Mouse (Mus musculus) heart, adult 18-20 months (tissue): ENCODE data around the gene Sec61a2. TPM values are rescaled to one million over a fixed set of nuclear protein-coding genes. Genes with fewer than 3 reads are reported as not detected.
A peak's percentile ranks its signal among the peaks of the same experiment; 100 is the strongest.

Experiments used
- DNase-seq, 2 experiments: peaks; one replicate each; pipeline ENCODE4 v3.0.0; 2021 to 2022; ENCODE audit warnings: mixed read lengths in 1 of 2
- long read RNA-seq, 2 experiments: library from polyadenylated mRNA; stranded (forward); transcript quantifications; one replicate each; pipeline ENCODE4 v2.0.0; 2021
- total RNA-seq, 2 experiments: library from RNA; stranded (reverse); gene quantifications; 2 replicates each; pipeline ENCODE4 v1.2.3; 2021

The Sec61a2 gene
- 10 to 100 TPM; 10.2 to 11.0 TPM for total RNA-seq
- long read RNA-seq, experiment 1, transcript Sec61a2-202 (12 exons, 2,448 nt): major isoform, 5 of 8 reads
- long read RNA-seq, experiment 1, partial matches to known transcripts: 1 of 8 reads
- long read RNA-seq, experiment 1, other reads (novel, unspliced or antisense): 1 of 8 reads
- long read RNA-seq, experiment 2, partial matches to known transcripts: 1 of 3 reads
- long read RNA-seq, experiment 2, other reads (novel, unspliced or antisense): 0 of 3 reads

- DNase-seq: peak; percentile 98 to 100
These were observed at the start of gene Sec61a2 for GRCm38 (mm10) chr2:5894843-5895570. TSS of gene Sec61a2 (minus strand) at chr2:5895432.

DNA sequence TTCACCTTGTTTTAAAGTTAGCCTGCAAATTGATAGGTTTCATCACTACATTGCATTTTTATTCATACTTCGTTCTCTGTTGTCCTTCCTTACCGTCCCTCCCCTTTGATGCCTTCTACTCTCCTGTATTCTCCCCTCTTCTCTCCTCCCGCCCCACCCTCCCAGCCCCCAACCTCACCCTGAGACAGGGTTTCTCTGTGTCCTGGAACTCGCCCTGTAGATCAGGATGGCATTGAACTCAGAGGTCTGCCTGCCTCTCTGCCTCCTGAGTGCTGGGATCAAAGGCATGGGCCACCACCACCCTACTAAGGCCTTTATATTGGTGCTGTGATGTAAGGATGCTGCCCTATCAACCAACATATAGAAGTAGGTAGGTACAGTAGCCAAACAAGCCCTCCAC is 47.8 kb upstream of the Sec61a2 start:
- no peak for DNase-seq

GRCm38 (mm10) chr2:5942416-5943032 is 47.3 kb upstream of the Sec61a2 start, which contains the start of gene Dhtkd1:
TSS of gene Dhtkd1 (minus strand) at chr2:5942792.
- DNase-seq: peak; percentile 79 to 82

DNA sequence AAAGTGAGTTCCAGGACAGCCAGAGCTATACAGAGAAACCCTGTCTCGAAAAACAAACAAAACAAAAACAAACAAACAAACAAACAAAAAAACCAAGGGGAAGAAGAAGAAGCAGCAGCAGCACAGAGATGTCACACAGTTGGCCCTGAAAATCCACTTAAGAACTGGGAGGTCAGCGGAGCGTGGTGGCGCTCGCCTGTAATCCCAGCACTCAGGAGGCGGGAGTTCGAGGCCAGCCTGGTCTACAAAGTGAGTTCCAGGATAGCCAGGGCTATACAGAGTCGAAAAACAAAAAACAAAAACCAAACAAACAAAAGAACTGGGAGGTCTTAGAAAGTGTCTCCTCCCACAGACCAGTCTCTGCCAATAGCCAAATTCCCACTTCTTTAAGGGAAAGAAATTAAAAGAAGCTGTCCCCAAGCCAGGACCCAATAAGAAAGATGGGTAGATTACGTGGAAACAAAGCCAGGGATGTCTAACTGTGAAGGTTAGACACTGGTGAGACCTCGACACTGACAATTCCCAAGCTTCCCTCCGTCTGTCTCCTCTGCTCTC is 46.7 kb upstream of the Sec61a2 start:
- DNase-seq: no peak

DNA sequence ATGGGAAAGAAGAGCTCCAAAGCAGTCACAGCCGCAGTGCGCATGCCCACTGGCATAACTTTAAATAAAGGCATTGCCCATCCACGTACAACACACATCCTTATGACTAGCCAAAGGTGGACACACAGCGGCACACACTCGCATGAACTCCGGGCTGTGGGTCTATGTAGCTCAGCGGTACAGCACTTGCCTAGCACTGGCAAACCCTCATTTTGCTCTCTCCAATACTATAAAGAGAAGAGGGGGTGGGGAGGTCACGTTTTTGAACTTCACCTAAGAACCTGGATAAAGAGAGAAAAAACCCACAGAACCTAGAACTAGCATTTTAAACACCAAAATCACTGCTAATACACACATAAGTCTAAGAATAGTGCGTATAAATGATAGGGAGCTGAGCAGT is 45.7 kb upstream of the Sec61a2 start:
- DNase-seq: no peak

DNA sequence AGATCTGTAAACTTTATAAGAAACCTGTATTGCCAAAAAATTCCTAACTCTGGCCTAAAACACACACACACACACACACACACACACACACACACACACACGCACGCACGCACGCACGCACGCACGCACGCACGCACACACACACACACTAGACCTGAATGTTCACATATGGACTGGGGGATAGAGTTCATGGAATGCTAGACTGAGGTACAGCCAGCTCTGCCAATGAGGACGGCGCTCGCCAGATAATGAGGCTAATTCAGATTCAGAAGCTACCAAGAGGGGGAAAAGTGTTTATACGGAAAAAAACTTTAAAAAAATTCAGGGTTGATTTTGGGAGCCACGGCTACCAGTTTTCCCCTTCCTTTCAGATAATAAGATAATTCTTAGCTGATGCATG is 44.7 kb upstream of the Sec61a2 start:
- DNase-seq: no peak

- DNase-seq: no peak
These were observed 44.1 kb upstream of the Sec61a2 start for GRCm38 (mm10) chr2:5939319-5939718.

GRCm38 (mm10) chr2:5936550-5936949 is 41.3 kb upstream of the Sec61a2 start:
- DNase-seq: no peak

GRCm38 (mm10) chr2:5936068-5936467 is 40.8 kb upstream of the Sec61a2 start:
- DNase-seq: no peak

DNA sequence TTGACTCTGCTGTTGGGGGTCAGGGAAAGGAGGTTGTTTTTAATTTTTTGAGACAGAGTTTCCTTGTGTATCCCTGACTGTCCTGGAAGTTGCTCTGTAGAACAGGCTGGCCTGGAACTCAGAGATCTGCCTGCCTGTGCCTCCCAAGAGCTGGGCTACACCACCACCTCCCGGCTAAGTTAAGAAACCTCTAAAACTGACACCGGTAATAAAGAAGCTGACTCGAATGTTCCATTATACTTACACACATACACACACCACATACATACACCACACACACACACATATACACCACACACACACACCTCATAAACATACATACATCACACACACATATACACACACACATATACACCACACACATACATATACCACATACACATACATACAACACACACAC is 39.7 kb upstream of the Sec61a2 start:
- no peak for DNase-seq

DNA sequence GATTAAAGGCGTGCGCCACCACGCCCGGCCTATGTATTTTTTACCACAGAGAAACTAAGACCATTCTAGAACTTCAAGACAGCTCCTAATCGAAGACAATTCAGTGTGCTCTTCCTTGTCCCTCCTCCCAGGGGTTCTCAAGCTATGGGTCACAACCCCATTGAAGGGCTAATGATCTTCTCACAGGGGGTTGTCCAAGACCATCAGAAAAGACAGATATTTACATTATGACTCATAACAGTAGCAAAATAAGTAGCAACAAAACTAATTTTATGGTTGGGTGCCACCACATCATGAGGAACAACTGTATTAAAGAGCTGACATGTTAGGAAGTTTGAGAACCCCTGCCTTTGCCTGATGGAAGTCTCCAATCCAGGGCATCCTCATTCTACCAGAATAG is 36.7 kb upstream of the Sec61a2 start:
- no peak for DNase-seq

GRCm38 (mm10) chr2:5930291-5931054 is 35.2 kb upstream of the Sec61a2 start:
- DNase-seq: peak in 1 of 2 experiments; percentile 11

DNA sequence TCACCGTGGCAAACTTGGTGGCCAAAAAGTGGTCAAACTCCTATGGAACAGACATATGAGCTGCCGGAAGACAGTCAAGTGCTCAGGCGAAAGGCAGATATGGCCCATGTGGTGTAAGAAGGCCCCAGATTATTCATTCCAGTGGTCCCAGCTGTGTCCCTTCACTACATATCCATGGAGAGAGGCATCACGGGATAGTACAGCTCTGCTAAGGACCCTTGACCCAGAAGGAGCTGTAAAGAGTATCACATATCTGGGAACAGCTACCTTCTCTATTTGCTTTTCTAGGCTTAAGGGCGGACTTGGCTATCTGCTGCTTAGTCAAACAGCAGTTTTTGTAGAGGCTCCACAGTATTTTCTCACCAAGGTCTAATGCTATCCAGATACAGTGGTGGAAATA is 34.6 kb upstream of the Sec61a2 start:
- DNase-seq: no peak

DNA sequence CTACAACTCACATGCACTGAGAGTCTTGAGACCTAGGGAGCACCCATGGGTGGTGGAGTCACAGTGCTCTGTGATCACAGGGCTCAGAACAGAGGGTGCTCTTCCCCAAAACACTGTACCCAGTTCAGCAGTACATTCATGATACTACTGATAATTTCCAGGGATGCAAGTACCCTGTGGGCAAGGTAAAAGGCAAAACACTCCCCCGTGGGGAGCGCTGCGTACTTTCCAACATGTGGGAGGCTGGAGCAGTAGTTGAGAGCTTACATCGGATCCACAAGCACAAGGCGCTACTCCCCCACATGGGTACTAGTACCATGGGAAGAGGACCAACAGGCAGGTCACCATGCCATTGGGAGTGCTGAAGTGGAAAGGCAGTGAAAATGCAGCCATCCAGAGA is 32.2 kb upstream of the Sec61a2 start:
- DNase-seq: no peak

GRCm38 (mm10) chr2:5923786-5924185 is 28.6 kb upstream of the Sec61a2 start:
- no peak for DNase-seq

DNA sequence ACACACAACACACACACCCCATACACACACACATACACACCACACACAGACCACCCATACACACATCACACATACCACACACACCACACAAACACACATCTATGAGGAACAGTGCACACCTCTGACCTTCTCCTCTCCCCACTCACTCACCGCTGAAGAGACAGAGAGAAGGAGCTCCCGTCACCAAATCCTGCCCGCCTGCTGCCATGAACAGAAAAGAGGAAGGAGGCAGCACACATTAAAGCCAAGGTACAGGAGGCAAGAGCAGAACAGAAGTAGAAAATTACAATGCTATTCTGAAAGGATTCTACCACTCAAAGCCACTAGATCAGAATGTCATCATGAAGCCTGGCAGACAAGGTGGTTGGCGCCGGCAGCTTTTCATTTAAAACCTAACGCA is 27.6 kb upstream of the Sec61a2 start:
- no peak for DNase-seq

- DNase-seq: no peak
These were observed 16.2 kb upstream of the Sec61a2 start for GRCm38 (mm10) chr2:5911282-5911965.

GRCm38 (mm10) chr2:5906625-5907024 is 11.4 kb upstream of the Sec61a2 start:
- peak; percentile 7 to 57 for DNase-seq

DNA sequence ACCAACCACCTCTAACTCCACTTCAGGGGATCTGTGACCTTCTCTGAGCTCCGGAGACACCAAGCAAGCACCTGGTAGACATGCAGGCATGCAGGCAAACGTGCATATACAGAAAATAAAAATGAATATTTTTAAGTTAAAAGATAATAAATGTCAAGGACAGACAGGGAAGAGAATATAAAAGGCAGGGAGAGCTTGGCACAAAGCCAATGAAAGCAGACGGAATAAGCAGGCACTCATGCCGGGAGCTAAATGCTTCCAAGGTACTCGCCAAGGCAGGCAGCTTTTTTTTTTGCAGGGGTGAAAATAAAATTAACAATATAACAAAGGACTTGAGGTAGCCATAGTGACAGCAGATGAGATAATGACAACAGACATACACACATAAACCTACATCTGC is 10.9 kb upstream of the Sec61a2 start:
- peak; percentile 14 to 36 for DNase-seq

DNA sequence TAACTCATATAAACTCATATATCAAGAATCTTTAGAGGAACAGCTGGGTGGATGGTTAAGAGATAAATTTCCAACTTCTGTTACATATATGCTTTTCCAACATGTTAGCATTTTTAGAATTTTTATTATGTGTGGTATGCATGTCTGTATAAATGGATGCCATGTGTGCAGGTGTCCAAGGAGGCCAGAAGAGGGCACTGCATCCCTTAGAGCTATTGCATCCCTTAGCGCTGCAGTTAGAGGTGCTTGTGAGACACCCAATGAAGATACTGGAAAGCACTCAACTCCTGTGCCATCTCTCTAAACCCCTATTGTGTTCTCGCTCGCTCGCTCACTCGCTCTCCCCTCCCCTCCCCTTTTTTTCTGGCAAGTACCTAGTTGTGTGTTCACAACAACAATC is 4.9 kb upstream of the Sec61a2 start:
- DNase-seq: no peak

GRCm38 (mm10) chr2:5894296-5894695 is 936 bp downstream of the Sec61a2 start:
- DNase-seq: peak in 1 of 2 experiments; percentile 12

DNA sequence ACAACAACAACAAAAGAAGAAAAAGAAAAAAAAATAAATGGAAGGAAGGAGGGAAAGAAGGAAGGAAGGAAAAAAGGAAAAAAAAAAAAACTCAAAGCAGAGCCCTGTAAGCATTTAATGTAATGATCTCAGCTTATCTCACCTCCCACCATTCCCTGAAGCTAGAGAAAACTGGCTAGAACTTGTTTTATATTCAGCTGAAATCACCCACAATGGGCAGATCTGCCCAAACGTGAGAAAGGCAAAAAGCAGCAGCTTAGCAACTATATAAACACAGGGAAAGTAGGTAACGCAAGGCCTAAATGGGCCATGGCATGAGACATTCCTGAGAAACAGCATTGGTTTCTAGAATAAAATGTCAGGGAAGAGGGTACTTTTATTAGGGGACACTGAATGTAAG is 5.8 kb downstream of the Sec61a2 start:
- no peak for DNase-seq
